Mouse (Mus musculus): ENCODE measurements around the gene Gzma.
A peak's percentile ranks its signal among the peaks of the same experiment; 100 is the strongest.

Gzma gene

DNA sequence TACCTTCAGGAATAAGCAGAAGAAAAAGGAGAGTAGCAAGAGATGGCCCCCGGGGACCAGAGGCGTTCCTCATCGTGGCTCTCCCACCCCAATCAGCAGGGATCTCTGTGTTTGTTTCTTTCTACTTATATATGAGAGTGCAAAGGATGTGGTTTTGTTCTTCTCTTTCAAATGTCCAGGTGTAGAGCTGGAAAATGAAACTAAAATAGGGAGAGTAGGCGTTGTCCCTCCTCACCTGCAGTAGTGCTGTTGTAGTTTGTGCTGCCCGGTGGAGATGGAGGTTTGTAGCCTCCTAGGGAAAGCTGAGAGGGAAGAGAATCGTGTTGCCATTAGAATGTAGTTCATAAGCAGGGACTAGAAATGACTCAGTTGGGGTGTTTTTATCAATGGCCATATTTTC lies at the start of gene Gzma:
Gene Gzma (minus strand): TSS at position 103 of the 400 bp plus-strand sequence.
- DNase-seq (ENCODE audit: inconsistent ontology term), result no peak

DNA sequence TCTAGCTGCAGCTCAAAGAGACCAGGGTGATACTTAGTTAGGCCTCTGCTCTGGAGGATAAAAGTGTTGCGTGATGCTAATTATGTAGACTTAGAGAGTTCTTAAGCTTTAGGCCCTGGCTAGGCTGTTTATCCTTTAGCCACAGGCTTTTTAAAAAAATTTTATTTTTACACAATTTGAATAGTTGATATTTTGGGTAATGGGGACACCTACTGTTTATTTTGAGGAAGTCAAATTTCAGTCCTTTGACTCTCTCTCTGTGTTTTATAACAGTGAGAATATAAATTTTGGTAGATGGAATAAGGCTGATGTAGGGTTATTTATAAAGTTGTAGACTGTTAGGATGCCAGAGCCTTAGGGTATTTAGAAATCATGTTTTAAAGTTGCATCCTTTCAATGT lies 38.8 kb upstream of the Gzma start:
- DNase-seq (ENCODE audit: inconsistent ontology term), result no peak

DNA sequence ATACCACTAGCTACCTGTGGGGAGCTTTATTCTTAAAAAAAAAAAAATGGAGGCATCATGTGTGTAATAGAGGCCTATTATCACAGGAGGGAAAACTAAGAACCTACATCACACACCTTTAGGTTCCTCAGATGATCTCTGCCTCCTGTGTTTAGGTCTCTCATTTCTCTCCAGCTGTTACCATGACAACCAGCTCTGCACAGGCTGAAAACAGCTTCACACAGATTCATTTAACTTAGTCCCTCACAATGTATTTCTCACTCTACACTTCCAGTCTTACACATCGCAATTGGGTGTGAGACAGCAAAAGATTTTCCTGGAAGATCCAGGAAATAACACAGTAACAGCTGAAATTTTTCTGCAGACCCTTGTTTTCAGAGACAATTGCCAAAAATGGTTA lies 29.2 kb upstream of the Gzma start:
- no peak for DNase-seq (ENCODE audit: inconsistent ontology term)

GRCm38 (mm10) chr13:113121326-113121725 lies 20.5 kb upstream of the Gzma start:
- DNase-seq (ENCODE audit: inconsistent ontology term), result no peak

DNA sequence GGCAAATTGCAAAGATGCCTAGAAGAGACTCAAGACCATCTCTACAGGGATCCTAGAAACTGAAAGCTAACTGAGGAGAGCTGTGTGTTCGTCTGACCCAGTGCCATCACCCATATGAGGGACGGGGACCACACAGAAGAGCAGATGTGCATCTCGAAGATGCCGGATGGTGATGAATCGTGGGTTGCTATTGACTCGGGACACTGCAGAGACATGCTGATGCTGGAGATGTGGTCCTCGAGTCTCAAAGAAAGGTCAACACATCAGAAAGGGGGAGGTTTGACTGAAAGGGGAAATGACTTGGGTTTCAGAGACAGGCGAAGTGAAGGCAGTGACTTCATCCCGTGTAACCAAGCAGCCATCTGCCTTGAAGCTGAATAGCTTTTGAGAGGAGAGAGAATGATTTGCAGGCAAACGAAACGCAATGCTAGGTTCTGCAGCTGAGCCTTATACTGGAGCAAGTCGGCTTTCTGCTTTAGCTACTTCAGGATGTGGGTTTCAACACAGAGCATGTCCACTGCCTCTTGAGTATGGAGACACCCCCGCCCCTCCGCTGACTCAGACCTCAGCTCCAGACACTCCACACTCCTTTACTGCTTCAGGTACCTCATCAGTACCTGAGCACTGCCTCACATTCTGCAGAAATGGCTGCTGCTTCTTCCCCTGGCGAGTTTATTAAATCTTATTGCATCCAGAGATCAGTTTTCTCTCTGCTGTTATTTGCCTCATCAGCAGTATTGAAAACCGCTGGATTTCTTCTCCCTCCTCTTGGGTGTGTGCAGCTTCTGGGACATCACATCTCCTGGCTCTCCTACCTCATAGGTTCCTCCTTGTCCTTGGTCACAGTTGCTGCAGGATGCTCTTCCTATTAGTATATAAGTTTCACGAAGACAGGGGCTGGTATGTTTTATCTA lies 19.8 kb upstream of the Gzma start:
- DNase-seq (ENCODE audit: inconsistent ontology term), result no peak

DNA sequence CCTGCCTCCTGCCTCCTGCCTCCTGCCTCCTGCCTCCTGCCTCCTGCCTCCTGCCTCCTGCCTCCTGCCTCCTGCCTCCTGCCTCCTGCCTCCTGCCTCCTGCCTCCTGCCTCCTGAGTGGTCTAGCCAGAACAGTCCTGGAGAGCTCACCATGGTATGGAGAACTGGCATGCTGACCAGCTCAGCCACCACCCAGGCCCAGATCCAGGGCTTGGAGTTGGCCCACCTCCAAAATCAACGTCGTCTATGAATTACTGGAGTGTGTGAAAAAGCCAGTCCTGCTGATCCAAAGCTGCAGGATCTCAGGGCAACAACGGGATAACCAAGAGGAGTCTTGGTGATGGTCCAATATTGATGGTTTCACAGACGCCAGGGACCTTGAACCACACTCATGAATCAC lies 18.2 kb upstream of the Gzma start:
- peak; percentile 67 for DNase-seq (ENCODE audit: inconsistent ontology term)

DNA sequence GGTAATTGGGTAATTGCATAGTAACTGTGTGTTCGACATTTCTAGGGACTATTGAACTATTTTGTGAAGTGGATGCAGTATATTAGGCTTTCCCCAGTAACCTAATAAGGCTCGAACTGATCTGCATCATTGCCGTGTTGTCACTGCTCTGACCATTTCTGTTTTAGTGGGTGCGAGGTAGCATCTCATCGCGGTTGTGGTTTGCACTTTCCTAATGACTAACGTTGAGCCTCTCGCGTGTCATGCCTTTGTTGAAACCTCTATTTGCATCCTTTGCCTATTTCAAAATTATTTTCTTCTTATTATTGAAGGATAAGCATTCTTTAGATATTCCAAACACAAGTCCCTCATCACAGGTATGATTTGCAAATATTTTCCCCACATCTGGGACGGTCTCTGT lies 4.0 kb upstream of the Gzma start:
- DNase-seq (ENCODE audit: inconsistent ontology term), result no peak

DNA sequence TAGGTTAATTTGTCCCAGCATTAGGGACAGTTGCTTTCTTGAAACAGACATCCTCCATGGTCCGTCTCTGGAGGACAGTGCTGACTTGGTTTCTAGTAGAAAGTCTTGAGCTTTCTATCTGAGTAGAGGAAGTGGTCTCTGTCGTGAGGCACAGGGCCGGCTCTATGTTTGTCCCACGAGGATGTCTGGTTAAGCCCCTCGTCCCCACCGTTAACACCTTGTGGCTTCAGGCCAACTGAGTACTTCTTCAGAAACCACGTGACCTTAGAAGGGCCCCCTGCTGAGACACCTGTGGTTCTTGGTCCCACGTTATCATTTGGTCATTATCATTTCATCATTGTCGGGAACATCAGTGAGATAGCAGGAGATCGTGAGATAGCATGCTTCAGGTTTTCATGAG lies 1.0 kb upstream of the Gzma start:
- no peak for DNase-seq (ENCODE audit: inconsistent ontology term)

GRCm38 (mm10) chr13:113098406-113098805 lies 2.4 kb downstream of the Gzma start:
- DNase-seq (ENCODE audit: inconsistent ontology term), result no peak

- DNase-seq (ENCODE audit: inconsistent ontology term), result no peak
Observed at GRCm38 (mm10) chr13:113097011-113097410, 3.8 kb downstream of the Gzma start.

DNA sequence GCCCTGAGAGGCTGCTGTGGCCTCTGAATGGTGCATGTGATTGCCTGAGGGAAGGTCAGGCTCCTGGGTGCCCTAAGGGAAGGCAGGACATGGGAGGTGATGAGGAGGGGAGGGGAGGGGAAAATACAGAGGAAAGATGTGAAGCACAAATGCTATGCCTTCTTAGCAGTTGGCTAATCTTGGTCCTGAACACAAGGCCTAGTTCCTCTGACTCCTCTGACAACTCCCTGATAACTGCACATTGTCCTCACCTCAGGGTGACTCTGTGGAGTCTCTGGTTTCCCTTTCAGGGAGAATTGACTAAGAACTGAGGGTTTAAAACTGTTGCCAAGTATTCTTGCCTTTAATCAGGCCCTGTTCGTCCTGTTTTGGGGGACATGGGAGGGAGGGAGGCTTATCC lies 6.2 kb downstream of the Gzma start:
- no peak for DNase-seq (ENCODE audit: inconsistent ontology term)

DNA sequence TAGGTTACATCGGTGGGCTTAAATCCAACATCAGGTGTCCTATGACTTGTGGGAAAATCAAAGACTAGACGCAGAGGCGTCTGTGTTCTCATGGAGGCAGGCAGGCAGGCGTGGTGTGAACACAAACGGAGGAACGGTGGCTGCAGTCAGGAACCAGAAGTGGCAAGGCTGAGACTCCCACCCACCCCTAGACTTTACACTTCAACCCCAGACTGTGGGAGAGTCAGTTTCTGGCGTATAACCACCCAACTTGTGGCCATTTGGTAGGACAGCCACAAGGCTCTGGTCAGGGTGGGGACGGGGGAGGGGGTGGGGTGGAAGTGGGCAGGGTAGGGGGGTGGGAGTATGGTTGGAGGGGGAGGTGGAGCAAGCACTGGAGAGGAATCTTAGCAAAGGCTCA lies 10.3 kb downstream of the Gzma start:
- no peak for DNase-seq (ENCODE audit: inconsistent ontology term)

DNA sequence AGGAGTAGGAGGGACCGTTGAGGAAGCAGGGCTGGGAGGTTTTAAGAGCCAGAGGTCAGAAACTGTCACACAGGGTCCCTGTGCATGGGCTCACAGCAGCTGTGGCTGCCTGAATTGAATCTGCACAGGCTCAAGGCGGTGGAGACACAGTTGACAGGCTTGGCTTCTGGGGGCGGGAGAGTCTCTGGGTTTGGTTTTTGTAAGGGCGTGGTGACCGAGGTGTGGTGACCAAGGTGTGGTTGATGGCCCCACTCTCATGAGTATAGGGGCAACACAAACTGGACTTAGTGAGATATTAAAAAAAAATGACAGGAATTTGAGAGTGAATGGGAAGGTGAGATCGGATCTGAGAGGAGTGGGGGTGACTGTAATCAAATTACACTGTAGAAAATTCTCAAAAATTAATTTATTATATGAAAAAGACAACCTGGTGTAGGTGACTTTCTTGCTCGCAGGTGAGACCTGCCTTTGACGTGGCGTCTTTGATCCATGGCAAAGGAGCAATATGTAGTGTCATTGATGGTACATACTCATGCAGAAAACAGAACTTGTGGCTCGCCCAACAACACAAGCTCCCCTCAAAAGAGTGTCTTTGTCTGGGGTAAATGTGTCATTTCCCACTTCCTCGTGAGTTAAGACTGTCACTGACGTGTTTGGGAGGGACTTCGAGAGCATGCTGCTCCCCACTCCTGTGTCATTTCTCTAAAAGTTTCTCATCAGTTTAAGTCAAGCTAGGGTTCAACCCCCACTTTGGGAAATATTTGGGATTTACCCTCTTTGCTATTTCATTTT lies 13.4 kb downstream of the Gzma start:
- DNase-seq (ENCODE audit: inconsistent ontology term), result no peak

DNA sequence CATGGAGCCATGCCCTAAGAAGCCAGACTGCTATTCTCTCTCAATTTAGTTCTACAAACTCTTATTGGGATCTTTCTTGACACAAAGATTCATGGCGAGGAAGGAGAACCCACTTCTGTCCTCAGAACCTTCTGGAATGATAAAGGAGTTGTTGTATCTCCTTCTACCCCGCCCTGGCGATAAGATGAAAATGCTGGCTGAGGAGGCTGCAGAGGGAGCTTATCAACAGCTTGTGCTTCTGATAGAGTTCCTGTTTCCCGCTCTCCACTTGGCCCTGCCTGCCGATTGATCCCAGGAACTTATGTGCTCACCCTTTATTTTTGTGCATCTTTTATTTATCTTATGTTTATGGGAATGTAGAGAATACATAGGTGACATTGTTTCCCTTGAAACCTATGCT lies 16.0 kb downstream of the Gzma start:
- DNase-seq (ENCODE audit: inconsistent ontology term), result no peak

DNA sequence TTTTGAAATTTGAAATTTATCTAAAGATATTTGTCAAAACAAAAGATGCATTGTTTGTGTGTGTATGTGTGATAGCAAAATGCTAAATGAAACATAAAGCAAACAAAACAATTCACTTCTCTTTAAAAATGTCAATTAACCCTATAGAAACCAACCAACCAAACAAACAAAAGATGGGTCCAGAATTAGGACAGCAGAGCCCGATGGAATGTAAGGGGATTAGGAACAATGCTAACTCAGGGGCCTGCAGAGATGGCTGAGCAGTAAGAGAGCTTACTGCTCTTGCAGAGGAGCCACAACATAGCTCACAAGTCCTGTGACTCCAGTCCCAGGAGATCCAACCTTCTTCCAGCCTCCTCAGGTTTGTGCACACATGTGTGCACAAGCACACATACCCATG lies 18.7 kb downstream of the Gzma start:
- no peak for DNase-seq (ENCODE audit: inconsistent ontology term)

- DNase-seq (ENCODE audit: inconsistent ontology term), result no peak
Observed at GRCm38 (mm10) chr13:113079021-113079420, 21.8 kb downstream of the Gzma start.

DNA sequence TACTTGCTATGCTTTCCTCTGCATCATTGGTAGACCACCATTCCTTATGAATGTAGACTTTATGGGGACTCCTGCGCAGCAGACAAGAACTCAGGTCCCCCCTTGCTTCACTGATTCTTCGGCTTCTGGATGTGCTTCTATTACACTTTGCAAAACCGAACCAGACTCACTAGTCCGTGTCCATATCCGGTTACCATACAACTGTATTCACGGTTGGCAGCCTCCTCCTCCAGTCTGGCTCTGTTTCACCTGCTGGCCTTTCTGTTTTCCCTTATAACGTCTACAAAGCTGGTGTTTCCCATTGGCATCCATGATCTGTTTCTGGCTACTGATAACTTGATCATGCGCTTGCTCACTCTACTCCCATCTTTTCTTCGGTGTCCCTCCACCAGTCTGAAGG lies 36.2 kb downstream of the Gzma start:
- no peak for DNase-seq (ENCODE audit: inconsistent ontology term)

DNA sequence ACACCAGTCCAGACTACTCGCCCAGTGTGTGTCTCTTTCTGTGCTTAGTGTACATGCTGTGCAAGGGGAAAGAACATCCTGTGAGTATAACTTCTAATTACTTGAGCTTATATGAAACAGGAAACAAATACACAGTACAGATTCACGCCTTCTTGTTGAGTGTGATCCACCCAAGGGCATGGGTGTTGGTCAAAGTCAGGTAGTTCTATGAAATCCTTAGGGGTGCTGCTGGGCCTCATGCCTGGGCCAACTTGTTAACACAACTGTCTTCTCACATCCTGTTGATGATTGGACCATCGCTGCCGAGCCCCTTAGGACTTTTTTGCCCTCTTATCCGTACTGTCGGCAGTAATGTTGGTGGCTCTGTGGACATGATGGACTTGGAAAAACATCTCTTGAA lies 39.0 kb downstream of the Gzma start:
- no peak for DNase-seq (ENCODE audit: inconsistent ontology term)

- DNase-seq (ENCODE audit: inconsistent ontology term), result no peak
Observed at GRCm38 (mm10) chr13:113055826-113056225, 45.0 kb downstream of the Gzma start.

GRCm38 (mm10) chr13:113054230-113054629 lies 46.6 kb downstream of the Gzma start:
- DNase-seq (ENCODE audit: inconsistent ontology term), result no peak

- no peak for DNase-seq (ENCODE audit: inconsistent ontology term)
Observed at GRCm38 (mm10) chr13:113047647-113048046, 53.1 kb downstream of the Gzma start.

DNA sequence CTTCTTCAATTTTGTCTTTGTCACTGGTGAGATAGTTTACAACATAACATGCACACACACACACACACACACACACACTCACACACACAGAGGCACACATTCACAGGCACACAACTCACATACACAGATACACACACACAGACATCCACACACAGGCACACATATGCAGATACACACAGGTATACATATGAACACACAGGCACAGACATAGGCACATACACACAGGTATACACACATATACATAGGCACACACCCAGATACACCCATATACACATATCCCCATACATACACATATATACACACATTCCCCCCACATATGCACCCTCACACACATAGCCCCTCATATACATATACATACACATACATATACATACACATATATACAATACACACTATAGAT lies 53.8 kb downstream of the Gzma start:
- DNase-seq (ENCODE audit: inconsistent ontology term), result no peak

Measured in Muller cell, postnatal 12 days (primary cell).